ENCODE assay signal across 13 mouse cellular contexts in the genomic region with DNA sequence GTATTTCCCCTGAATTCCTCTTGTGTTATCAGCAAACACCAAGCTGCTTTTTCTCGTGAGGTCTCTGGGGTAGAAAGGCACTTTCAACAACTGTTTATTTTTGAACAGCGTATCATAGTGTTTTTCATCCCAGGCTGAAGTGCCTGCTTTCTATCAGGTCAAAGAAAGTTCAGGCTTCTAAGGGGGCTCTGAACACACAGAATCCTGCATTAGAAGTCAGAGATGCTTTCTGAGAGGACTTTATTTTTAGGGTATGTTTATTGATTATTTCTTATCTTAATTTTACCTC. TPM values are rescaled to one million over a fixed set of nuclear protein-coding genes. Genes with fewer than 3 reads are reported as not detected.
DNase-seq lines count a peak whose midpoint lies in the region; ATAC-seq lines count a peak whose summit lies in the region.
"Had no signal": no experiment of that assay in that cellular context is flagged by ENCODE, and none has a peak within 500 bp of the region (broad histone marks: within the 10 kb centered on the region; RNA-seq: fewer than 3 reads in every experiment).

No protein-coding gene starts in this region.

- H3K9me3 ChIP-seq in forebrain, embryonic 12.5 days, result no peaks in the 10 kb centered on the region
- no peaks in the 10 kb centered on the region for H3K9me3 ChIP-seq in forebrain, embryonic 16.5 days (ENCODE audit: control insufficient read depth, low read length)
- no peaks in the 10 kb centered on the region for H3K9me3 ChIP-seq in hindbrain, embryonic 15.5 days
- no peaks in the 10 kb centered on the region for H3K9me3 ChIP-seq in hindbrain, embryonic 12.5 days (replicated peaks)
- H3K9me3 ChIP-seq in lung, embryonic 15.5 days, result no peaks in the 10 kb centered on the region
- no peaks in the 10 kb centered on the region for H3K9me3 ChIP-seq in forebrain, embryonic 15.5 days

- 34% methylated on average over 2 of the region's 2 CpGs for WGBS in forebrain, embryonic 12.5 days
- WGBS in forebrain, embryonic 16.5 days, result 29% methylated on average over 2 of the region's 2 CpGs
- WGBS in hindbrain, embryonic 15.5 days, result 34% methylated on average over 2 of the region's 2 CpGs
- WGBS in hindbrain, embryonic 12.5 days, result 47% methylated on average over 2 of the region's 2 CpGs
- WGBS in lung, embryonic 15.5 days, result 3% methylated on average over 2 of the region's 2 CpGs
- WGBS in forebrain, embryonic 15.5 days, result 27% methylated on average over 2 of the region's 2 CpGs

- no peak for DNase-seq in lung, postnatal 25 days (ENCODE audit: low spot score)
- no peak for DNase-seq in layer of hippocampus, postnatal 25 days (ENCODE audit: extremely low spot score in 1 of 2, low spot score in 1 of 2)
- DNase-seq: adrenal gland, postnatal 25 days; gastrocnemius, postnatal 10 days; thymus, postnatal 14 days had no signal

- no peak overlapping the region for H3K4me3 ChIP-seq in forebrain, embryonic 12.5 days (replicated peaks)
- H3K4me3 ChIP-seq in forebrain, embryonic 16.5 days (replicated peaks; ENCODE audit: low read length), result no peak overlapping the region
- H3K4me3 ChIP-seq in hindbrain, embryonic 15.5 days, result no peak overlapping the region
- H3K4me3 ChIP-seq in hindbrain, embryonic 12.5 days, result no peak overlapping the region
- H3K4me3 ChIP-seq in lung, embryonic 15.5 days, result no peak overlapping the region
- H3K4me3 ChIP-seq in forebrain, embryonic 15.5 days, result no peak overlapping the region

- H3K4me1 ChIP-seq in forebrain, embryonic 12.5 days, result peaks cover 11% of the 10 kb centered on the region; the same call in 1 of the 2 replicates
- peaks cover 11% of the 10 kb centered on the region for H3K4me1 ChIP-seq in forebrain, embryonic 16.5 days (replicated peaks; ENCODE audit: control insufficient read depth, insufficient read depth, low read length)
- no peaks in the 10 kb centered on the region for H3K4me1 ChIP-seq in hindbrain, embryonic 15.5 days (replicated peaks)
- H3K4me1 ChIP-seq in hindbrain, embryonic 12.5 days, result peaks cover 5% of the 10 kb centered on the region
- peaks cover 17% of the 10 kb centered on the region for H3K4me1 ChIP-seq in lung, embryonic 15.5 days
- peaks cover 16% of the 10 kb centered on the region for H3K4me1 ChIP-seq in forebrain, embryonic 15.5 days

- H3K4me2 ChIP-seq in forebrain, embryonic 12.5 days, result no peak overlapping the region
- no peak overlapping the region for H3K4me2 ChIP-seq in forebrain, embryonic 16.5 days (ENCODE audit: low read length)
- no peak overlapping the region for H3K4me2 ChIP-seq in hindbrain, embryonic 15.5 days
- H3K4me2 ChIP-seq in hindbrain, embryonic 12.5 days (replicated peaks), result no peak overlapping the region
- H3K4me2 ChIP-seq in lung, embryonic 15.5 days, result no peak overlapping the region
- no peak overlapping the region for H3K4me2 ChIP-seq in forebrain, embryonic 15.5 days (replicated peaks)
- H3K4me2 ChIP-seq: liver, embryonic 11.5 days had no signal

- 0 out of 2 replicates have a peak, but pooled peaks cover 4% of the 10 kb centered on the region for H3K27me3 ChIP-seq in forebrain, embryonic 12.5 days
- no peaks in the 10 kb centered on the region for H3K27me3 ChIP-seq in forebrain, embryonic 16.5 days (replicated peaks; ENCODE audit: control insufficient read depth, insufficient read depth, low read length)
- no peaks in the 10 kb centered on the region for H3K27me3 ChIP-seq in hindbrain, embryonic 15.5 days
- peaks cover 5% of the 10 kb centered on the region; the same call in 1 of the 2 replicates for H3K27me3 ChIP-seq in hindbrain, embryonic 12.5 days
- H3K27me3 ChIP-seq in lung, embryonic 15.5 days, result no peaks in the 10 kb centered on the region
- no peaks in the 10 kb centered on the region for H3K27me3 ChIP-seq in forebrain, embryonic 15.5 days

- H3K27ac ChIP-seq in forebrain, embryonic 12.5 days, result 0 out of 2 replicates have a peak overlapping the region, but pooled peaks have one; percentile 42
- H3K27ac ChIP-seq in forebrain, embryonic 16.5 days (ENCODE audit: low read length), result no peak overlapping the region
- H3K27ac ChIP-seq in hindbrain, embryonic 15.5 days (replicated peaks), result peak overlapping the region; percentile 33; the same call in 1 of the 2 replicates
- H3K27ac ChIP-seq in hindbrain, embryonic 12.5 days, result no peak overlapping the region
- H3K27ac ChIP-seq in lung, embryonic 15.5 days, result peak overlapping the region; percentile 74
- peak overlapping the region; percentile 71 for H3K27ac ChIP-seq in forebrain, embryonic 15.5 days (replicated peaks)

- ATAC-seq in forebrain, embryonic 12.5 days (ENCODE audit: low FRiP score), result no peak
- no peak for ATAC-seq in forebrain, embryonic 16.5 days
- ATAC-seq in hindbrain, embryonic 15.5 days (ENCODE audit: low FRiP score, low read depth), result no peak
- ATAC-seq in hindbrain, embryonic 12.5 days (ENCODE audit: low FRiP score), result no peak
- ATAC-seq in lung, embryonic 15.5 days (ENCODE audit: borderline replicate concordance, extremely low read depth, low FRiP score, low TSS enrichment), result peak; percentile 55; the same call in 1 of the 2 replicates
- 0 out of 2 replicates have a peak, but pooled peaks have one; percentile 26 for ATAC-seq in forebrain, embryonic 15.5 days (replicated peaks)
- ATAC-seq: inflammation-experienced regulatory T-cells, adult 6 months had no signal

- no peak overlapping the region for H3K9ac ChIP-seq in forebrain, embryonic 12.5 days
- no peak overlapping the region for H3K9ac ChIP-seq in forebrain, embryonic 16.5 days (replicated peaks; ENCODE audit: low read depth, low read length)
- no peak overlapping the region for H3K9ac ChIP-seq in hindbrain, embryonic 15.5 days
- no peak overlapping the region for H3K9ac ChIP-seq in hindbrain, embryonic 12.5 days
- H3K9ac ChIP-seq in lung, embryonic 15.5 days, result no peak overlapping the region
- H3K9ac ChIP-seq in forebrain, embryonic 15.5 days (replicated peaks), result no peak overlapping the region

- H3K36me3 ChIP-seq in forebrain, embryonic 12.5 days (replicated peaks), result no peaks in the 10 kb centered on the region
- no peaks in the 10 kb centered on the region for H3K36me3 ChIP-seq in forebrain, embryonic 16.5 days (ENCODE audit: control insufficient read depth, insufficient read depth)
- H3K36me3 ChIP-seq in hindbrain, embryonic 15.5 days, result no peaks in the 10 kb centered on the region
- no peaks in the 10 kb centered on the region for H3K36me3 ChIP-seq in hindbrain, embryonic 12.5 days
- no peaks in the 10 kb centered on the region for H3K36me3 ChIP-seq in lung, embryonic 15.5 days
- no peaks in the 10 kb centered on the region for H3K36me3 ChIP-seq in forebrain, embryonic 15.5 days

RNA-seq across cellular contexts. Expression of gene Lhfpl2, which starts 19.6 kb away (rescaled TPM):
- 17.5 and 21.3 TPM in 2 replicates for polyA plus RNA-seq in forebrain, embryonic 12.5 days (2016; fragmentation: Nextera tagmentation; extraction: Ambion mirVana)
- 15.0 and 24.1 TPM in 2 replicates for polyA plus RNA-seq in forebrain, embryonic 16.5 days (2015; fragmentation: Nextera tagmentation; extraction: Ambion mirVana)
- 20.0 and 21.0 TPM in 2 replicates for polyA plus RNA-seq in hindbrain, embryonic 15.5 days (2015; fragmentation: Nextera tagmentation; extraction: Ambion mirVana)
- 30.1 and 36.3 TPM in 2 replicates for polyA plus RNA-seq in hindbrain, embryonic 12.5 days (2016; fragmentation: Nextera tagmentation; extraction: Ambion mirVana)
- polyA plus RNA-seq in lung, embryonic 15.5 days (2015; fragmentation: Nextera tagmentation; extraction: Ambion mirVana), result 53.7 and 56.7 TPM in 2 replicates
- polyA plus RNA-seq in forebrain, embryonic 15.5 days (2015; fragmentation: Nextera tagmentation; extraction: Ambion mirVana), result 14.7 and 15.5 TPM in 2 replicates
- total RNA-seq in layer of hippocampus, postnatal 25 days (2021), result 10 to 100 TPM; 32.1 to 39.8 TPM
- polyA plus RNA-seq: inflammation-experienced regulatory T-cells, adult 6 months had no signal

Comparison
In these comparisons a context has a peak if more than half of its experiments do, and no peak if none do; other contexts are left out.
1. ATAC-seq: peak in lung, embryonic 15.5 days (single experiment) and forebrain, embryonic 15.5 days (single experiment); none in forebrain, embryonic 12.5 days (single experiment), forebrain, embryonic 16.5 days (single experiment), hindbrain, embryonic 15.5 days (single experiment) and hindbrain, embryonic 12.5 days (single experiment).
2. H3K27ac ChIP-seq: peak in forebrain, embryonic 12.5 days (single experiment), hindbrain, embryonic 15.5 days (single experiment), lung, embryonic 15.5 days (single experiment) and forebrain, embryonic 15.5 days (single experiment); none in forebrain, embryonic 16.5 days (single experiment) and hindbrain, embryonic 12.5 days (single experiment).